Mouse (Mus musculus) gastrocnemius, adult 2 months (tissue): Measurements from ENCODE around the gene Dus3l. TPM values are rescaled to one million over a fixed set of nuclear protein-coding genes. Genes with fewer than 3 reads are reported as not detected.

Experiments used
- DNase-seq: peaks from one replicate; pipeline ENCODE4 v3.0.0; 2022
- H3K27ac ChIP-seq: fragments of 200-600 bp; 2 replicates; pipeline ENCODE4 v1.8.1; 2022; ENCODE audit warnings: mild to moderate bottlenecking
- H3K4me3 ChIP-seq: fragments of 200-600 bp; 2 replicates; pipeline ENCODE4 v1.8.1; 2022; ENCODE audit warnings: mild to moderate bottlenecking, moderate library complexity
- CTCF ChIP-seq: fragments of 200-600 bp; IDR thresholded peaks from 2 replicates; pipeline ENCODE4 v1.8.1; 2022; ENCODE audit warnings: antibody characterized with exemption, mild to moderate bottlenecking, moderate library complexity
- intact Hi-C: fragments of 180-260 bp; cut with DNase I; formaldehyde crosslinking; loops from one replicate; pipeline ENCODE4 v1.15.1; 2025
- long read RNA-seq, 2 experiments: library from polyadenylated mRNA; stranded (forward); transcript quantifications; one replicate each; pipeline ENCODE4 v2.0.0; 2021
- total RNA-seq, 2 experiments: library from RNA; stranded (reverse); gene quantifications; 2 replicates each; pipeline ENCODE4 v1.2.3; 2021

The Dus3l gene
- total RNA-seq: 10 to 100 TPM; 16.3 to 17.6 TPM
- long read RNA-seq, experiment 1, transcript Dus3l-201 (13 exons, 2,025 nt): major isoform, 16 of 32 reads
- long read RNA-seq, experiment 1, partial matches to known transcripts: 2 of 32 reads
- long read RNA-seq, experiment 1, other reads (novel, unspliced or antisense): 14 of 32 reads
- long read RNA-seq, experiment 2, transcript Dus3l-201 (13 exons, 2,025 nt): major isoform, 21 of 40 reads
- long read RNA-seq, experiment 2, partial matches to known transcripts: 2 of 40 reads
- long read RNA-seq, experiment 2, other reads (novel, unspliced or antisense): 15 of 40 reads

DNA sequence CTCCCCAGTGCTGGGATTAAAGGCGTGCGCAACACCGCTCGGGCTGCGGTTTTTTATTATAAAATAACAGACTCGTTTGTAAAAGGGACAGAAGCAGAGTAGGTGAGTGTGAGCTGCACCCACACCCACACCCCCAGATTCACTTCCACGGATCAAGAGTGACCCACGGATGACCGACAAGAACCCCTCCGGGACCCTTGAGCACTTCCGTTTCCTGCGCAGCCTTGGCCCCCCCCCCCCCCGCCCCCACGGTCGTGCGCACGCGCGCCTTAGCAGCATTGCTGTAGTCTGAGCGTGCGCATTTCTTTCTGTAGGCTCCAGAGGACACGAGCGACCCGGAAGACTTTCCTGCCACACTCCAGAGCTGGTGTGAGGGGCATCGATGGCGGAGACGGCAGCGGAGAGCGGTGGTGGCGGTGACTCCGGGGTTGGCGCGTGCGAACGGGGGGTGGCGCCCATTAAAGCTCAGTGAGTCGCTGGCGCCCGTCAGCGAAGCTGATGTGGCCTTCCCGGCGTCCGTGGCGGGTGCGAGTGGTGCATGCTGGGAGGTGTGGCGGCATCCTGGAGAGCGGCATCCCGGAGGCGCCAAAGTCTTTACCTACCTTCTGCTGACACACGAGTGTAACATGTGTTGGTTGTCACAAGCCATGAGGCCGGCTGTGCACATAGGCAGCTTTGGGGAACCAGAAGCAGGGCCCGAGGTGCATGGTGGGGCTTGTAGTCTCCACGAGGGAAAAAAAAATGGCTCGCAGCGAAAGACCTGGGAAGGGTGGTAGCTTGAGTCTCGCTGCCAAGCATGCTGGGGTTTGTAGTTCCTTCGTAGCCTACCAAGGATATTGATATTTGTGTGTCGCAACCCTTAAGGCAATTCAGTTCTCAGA, at the start of gene Dus3l:
Gene Dus3l (plus strand): TSS at position 284 of the 881 bp plus-strand sequence.
- intact Hi-C loops: loop anchor here (5.0 kb wide), 1 partner anchor 152 kb away; the partner anchor contains the start of gene Rpl36
- peak; percentile 92 for DNase-seq
- Histone ChIP-seq H3K27ac (peak within 1 kb of the TSS; percentile 99), H3K4me3 (peak within 1 kb of the TSS; percentile 99)
- no peak for TF ChIP-seq CTCF

DNA sequence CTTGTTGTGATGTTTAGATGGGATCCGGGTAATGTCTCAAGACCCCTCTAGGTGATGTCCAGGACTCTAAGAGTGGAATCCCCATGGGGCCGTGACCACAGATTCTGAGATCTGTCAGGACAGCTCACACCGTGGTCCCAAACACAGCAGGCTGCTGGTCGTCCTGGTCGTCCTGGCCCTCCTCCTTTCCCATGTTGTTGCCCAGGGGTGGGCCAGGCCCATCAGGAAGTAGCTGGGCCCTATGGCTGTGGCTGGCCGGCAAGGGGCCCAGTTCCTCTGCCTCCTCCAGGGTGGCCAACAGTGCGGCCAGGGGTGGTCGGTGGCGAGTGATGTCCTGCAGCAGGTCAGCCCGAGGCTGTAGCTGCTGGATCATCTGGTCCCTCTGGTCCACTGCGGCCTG, 49.2 kb upstream of the Dus3l start:
- Histone ChIP-seq H3K27ac (no peak overlapping the region), H3K4me3 (no peak overlapping the region)
- TF ChIP-seq CTCF: no peak
- intact Hi-C loops: no loop called here
- DNase-seq: no peak

DNA sequence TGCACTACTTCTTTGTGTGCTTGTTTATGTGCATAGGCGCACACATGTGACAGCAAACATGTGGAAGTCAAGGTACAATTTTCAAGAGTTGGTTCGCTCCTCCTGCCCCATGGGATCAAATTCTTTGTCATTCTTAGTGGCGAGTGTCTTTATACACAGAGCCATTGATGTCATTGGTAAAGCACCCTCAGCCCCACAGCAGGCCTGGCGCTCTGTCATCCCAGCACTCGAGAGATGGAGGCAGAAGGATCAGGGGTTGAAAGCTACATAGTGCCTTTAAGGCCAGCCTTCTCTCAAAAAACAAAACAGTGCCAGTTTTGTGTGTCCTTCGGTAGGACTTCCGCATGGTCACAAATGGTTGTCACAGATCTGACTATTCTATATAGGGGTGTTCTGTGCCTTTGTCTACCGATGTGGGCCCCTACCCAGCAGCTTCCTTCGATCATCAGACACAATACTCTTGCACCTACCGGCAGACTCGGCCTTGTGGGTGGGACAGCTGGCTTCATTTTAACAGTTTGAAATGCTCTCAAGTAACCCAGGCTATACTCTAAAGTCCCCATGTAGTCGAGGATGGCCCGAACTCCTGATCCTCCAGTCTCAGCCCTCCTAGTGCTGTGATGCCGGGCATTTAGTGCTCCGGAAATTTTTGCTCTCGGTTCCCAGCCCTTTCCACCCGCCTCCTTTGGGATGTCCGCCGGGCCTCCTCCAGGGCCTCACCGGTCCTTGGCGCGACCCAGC, 48.5 kb upstream of the Dus3l start:
- intact Hi-C loops: no loop called here
- DNase-seq: no peak
- Histone ChIP-seq H3K27ac (peak overlapping the region; percentile 96), H3K4me3 (peak overlapping the region; percentile 97)
- TF ChIP-seq CTCF: no peak

DNA sequence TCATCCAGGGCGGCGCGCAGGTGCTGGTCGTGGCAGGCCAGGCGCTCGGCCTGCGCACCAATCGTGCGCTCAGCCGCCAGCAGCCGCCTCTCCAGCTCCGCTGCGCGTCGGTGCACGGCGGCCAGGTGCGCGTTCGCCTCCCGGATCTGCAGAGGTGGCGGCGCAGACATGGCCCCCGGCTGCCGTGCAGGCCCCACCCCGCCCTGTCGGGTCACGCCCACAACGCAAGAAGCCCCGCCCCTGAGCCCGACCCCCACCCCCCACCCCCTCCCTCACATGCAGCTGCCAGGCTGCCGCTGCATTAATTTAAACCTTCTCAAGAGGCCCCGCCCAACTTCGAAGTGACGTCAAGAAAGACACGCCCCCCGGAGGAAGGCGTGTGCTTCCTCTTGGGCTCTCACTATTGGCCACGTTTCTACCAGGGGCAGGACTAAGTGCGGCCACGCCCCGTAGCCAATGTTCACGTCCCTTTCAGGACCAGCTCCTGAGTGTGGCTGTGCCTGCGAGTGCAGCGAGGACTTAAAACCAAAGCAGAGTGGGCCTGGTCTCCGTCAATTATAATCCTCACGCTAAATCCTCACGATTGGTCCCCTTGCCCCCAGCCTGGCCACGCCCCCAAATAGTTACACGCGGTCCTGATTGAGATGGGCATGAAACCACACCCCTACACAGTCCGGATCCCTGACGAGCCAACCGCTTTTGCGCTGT, 47.7 kb upstream of the Dus3l start:
- Histone ChIP-seq H3K4me3 (peak overlapping the region; percentile 97), H3K27ac (peak overlapping the region; percentile 96)
- intact Hi-C loops: loop anchor here (1.0 kb wide), 1 partner anchor 40 kb away; the partner anchor contains the start of gene Nrtn
- DNase-seq: peak; percentile 95
- TF ChIP-seq CTCF: no peak

DNA sequence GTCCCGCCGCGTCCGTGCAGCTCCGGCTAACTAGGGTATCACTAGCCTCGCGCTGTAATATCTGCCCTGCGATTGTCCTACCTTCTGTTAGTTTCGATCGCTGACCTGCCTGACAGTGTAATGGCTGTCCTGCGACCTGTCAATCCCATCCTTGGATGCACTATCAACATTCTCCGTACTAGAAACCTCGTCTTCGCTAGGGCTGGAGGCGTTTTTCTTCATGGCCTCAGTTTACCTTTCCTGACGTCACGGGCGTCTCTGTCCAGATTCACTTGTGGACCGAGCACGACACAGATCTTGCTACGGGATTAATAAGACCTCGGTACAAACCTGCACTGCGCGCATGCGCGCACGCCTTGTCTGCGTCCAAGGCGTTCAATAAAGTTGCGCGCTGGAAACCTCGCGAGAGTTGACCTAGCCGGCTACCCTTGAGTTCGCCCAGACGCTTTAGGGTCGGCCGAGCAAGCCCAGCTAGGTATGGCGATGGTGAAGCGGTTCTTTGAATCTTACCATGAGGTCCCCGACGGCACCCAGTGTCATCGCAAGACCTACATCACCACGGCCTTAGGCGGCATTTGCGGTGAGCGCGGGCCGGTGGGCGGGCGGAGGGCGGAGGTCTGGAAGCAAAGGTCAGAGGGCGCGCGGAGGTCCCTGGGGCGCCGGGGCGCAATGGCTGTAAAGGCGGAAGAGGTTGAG, 47.0 kb upstream of the Dus3l start, which contains the start of the genes Ndufa11 and Vmac:
Gene Ndufa11 (plus strand): TSS at position 405 of the 696 bp plus-strand sequence.
Gene Vmac (minus strand): TSS at position 660 of the 696 bp plus-strand sequence.
- peak; percentile 97 for DNase-seq
- H3K27ac ChIP-seq: peak within 1 kb of the TSS; percentile 96
- TF ChIP-seq CTCF: no peak
- peak within 1 kb of the TSS; percentile 97 for H3K4me3 ChIP-seq
- intact Hi-C loops: loop anchor here (1.0 kb wide), 1 partner anchor 40 kb away; the partner anchor contains the start of gene Nrtn

DNA sequence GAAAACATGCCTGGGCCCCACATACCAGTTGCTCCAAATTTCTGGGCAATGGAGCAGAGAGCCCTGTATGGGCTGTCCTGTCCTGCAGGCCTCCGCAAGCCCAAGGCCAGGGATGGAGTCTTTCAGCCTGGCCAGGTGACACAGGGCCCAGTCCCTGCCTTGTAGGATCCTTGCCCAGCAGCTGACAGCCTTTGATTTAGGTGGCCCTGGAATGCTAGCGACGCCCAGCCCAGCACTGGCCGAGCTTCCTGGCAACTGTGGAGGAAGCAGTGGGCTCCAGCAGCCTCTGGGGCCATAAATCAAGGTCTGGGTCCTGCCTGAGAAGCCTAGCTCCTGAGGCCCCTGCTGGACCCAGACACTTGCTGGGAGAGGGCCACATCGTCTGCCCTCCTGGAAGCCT, 42.1 kb upstream of the Dus3l start:
- peak overlapping the region; percentile 57 for H3K27ac ChIP-seq
- no peak overlapping the region for H3K4me3 ChIP-seq
- peak; percentile 84 for DNase-seq
- intact Hi-C loops: no loop called here
- TF ChIP-seq CTCF: no peak

DNA sequence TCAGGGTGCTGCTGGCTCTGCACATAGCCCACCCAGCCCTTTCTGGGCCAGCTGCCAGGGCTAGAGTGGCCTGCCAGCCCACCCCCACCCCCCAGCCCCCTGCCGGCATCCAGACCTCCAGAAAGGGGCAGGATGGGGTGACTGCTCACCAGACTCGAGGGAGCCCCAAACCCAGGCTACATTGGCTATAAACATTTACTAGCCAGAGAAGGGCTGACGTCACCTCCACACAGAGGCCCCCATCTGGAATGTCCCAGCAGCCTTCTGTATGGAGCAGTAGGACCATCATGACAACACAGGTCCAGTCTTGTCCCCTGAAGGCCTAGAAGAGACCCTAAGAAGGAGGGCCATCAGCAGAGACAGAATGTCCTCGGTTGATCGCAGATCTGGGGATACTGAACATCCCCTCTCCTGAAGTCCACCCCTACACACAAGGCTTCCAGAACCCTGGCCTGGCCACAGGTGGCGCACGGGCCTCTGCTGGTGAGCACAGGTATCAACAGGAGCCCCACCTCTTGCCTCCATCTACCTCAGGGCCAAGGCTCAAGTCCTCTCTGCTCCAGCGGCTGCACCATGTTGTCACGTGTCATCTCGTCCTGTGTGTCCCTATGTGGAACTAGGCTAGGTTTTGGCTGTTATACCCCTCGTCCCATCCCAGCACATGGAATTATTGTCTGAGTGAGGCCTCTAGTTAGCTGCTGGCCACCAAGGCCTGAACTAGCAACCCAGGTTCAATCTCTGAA, 41.0 kb upstream of the Dus3l start:
- intact Hi-C loops: no loop called here

DNA sequence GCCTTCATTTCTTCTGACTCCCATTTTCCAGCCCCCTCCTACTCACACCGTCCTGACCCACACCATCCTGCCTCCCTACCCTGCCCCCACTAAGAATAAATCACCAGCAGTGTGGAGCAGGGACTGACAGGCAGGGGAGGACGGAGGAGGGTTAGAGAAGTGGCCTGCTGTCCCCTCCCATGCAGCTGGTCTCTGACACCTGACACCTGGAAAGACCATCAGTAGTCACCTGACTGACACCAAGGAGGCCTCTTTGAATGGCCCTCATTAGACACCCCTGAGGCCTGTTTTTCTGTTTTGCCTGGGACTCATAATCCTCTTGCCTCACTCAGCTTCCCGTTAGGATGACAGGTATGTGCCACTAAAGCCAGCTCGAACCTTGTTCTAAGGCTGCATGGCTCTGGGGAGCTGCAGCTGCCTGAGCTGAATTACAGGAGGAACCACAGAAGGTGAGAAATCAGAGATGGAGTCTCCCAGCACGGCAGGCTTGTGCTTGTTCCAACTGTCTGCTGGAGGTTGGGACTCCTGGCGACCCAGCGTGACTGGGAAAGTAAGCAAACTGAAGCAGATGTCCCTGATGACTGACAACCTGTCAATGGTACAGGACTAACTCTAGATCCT, 37.4 kb upstream of the Dus3l start:
- H3K27ac ChIP-seq: peak overlapping the region; percentile 66

More for the DNA sequence above, 41.0 kb upstream of the Dus3l start:
- no peak for DNase-seq
- no peak overlapping the region for H3K4me3 ChIP-seq
- no peak overlapping the region for H3K27ac ChIP-seq
- no peak for TF ChIP-seq CTCF

DNA sequence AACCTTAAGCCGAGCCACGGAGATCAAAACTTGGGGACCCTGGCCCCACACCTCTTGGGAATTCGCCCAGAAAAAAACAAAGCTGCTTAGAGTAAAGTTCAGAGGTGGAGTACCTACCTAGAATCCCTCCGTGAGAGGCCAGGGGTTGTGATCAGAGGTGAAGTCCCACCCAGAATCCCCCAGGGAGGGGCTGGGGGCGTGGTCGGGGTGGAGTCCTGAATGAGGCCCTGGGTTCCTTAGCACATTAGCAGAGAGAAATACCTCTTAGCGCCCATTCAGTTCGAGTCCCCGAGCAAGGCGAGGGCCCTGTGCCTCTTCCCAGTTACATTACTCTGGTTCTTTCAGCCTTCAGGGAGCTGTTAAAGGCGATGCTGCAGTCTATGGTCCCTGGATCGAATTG, 36.9 kb upstream of the Dus3l start:
- TF ChIP-seq CTCF: no peak
- peak overlapping the region; percentile 66 for H3K27ac ChIP-seq
- intact Hi-C loops: no loop called here
- H3K4me3 ChIP-seq: no peak overlapping the region
- no peak for DNase-seq

More for the DNA sequence above, 37.4 kb upstream of the Dus3l start:
- no peak for TF ChIP-seq CTCF
- DNase-seq: no peak
- intact Hi-C loops: no loop called here
- no peak overlapping the region for H3K4me3 ChIP-seq

DNA sequence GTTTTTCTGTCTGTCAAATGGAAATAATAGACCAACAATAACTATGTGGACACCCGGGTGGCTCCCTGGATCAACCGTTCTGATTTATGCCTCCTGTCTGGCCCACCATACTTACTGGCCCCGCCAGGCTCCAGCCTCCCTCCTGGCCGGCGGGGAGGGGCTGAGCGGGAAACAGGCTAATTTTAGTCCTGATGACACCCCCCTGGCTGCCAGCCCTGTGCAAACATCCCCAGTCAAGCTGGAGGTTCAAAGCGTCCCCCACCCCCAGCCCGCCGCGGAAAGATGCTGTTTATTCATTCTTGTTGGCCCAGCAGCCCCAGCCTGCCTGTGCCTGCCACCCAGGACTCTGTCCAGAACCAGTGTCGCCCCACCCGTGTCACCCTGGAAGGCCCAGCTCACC, 36.4 kb upstream of the Dus3l start:
- 0 out of 2 replicates have a peak overlapping the region, but pooled peaks have one; percentile 66 for H3K27ac ChIP-seq
- DNase-seq: peak; percentile 46
- H3K4me3 ChIP-seq: no peak overlapping the region
- intact Hi-C loops: no loop called here
- no peak for TF ChIP-seq CTCF
